Mouse (Mus musculus): ENCODE data around the gene Erf. TPM values are rescaled to one million over a fixed set of nuclear protein-coding genes. Genes with fewer than 3 reads are reported as not detected.

The Erf gene
- polyA plus RNA-seq, 1 experiment from 2014 or later = 11.7 TPM

DNA sequence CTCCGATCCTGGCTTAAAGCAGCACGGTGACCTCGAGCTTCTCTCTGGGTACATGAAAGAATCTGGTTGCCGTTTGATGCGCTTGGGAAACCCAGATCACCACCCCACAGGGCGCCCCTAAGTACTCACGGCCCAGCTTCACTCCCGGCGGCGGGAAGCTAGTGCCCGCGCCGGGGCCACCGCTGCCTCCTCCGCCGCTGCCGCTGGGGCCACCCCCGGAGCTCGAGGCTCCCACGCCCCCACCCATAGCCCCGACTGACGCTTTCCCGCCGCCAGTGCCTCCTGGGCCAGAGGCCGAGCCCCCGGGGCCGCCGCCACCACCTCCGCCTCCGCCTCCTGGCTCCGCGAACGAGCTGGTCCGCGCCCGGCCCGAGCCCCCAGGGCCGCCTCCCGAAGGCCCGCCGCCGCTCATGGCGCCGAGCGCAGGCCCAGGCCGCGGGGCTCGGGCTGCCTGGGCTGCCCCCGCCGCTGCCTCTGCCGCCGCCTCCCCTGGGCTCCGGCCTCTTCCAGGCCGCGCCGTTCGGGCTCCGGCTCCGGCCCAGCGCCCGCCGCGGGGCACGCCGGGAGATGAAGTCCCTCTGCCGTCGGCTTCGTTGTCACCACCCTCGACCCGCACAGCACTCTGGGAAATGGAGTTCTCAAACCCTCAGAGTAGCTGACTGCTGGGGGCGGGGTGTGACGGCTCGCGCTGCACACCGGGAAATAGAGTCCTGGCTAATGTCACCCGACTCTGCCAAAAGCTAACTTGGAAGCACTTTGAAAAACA, 13.1 kb downstream of the Erf start, which contains the start of gene Gsk3a:
Gene Gsk3a, minus strand, starts transcription at position 603 of the 766 bp plus-strand sequence.
- WGBS = under 1% methylated on average over 59 of the region's 76 CpGs

DNA sequence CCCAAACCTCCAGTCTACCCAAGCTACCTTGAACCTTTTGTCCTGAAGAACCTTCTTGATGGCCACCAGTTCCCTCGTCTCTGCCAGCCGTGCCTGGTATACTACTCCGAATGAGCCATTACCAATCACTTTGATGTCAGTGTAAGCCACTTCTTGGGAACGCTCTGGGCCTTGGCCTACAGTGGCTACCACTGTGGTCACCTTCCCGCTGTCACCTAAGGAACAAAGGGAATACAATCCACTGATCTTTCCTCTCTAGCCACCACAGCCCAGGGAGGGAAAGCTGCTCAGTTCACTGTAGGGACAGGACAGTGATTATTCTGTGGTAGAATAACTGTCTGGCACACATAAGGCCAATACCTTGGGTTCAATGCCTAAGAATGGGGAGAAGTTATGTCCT, 15.0 kb downstream of the Erf start:
- no peaks in the 10 kb centered on the region for H3K27me3 ChIP-seq (ENCODE audit: control insufficient read depth, insufficient read depth, low read length)
- H3K4me2 ChIP-seq = no peak overlapping the region
- ATAC-seq (ENCODE audit: low FRiP score) = no peak
- H3K4me3 ChIP-seq (ENCODE audit: low read depth, low read length) = no peak overlapping the region
- peaks cover 16% of the 10 kb centered on the region for H3K36me3 ChIP-seq (ENCODE audit: control insufficient read depth, insufficient read depth, low read length)
- peaks cover 15% of the 10 kb centered on the region for H3K4me1 ChIP-seq (ENCODE audit: control insufficient read depth, insufficient read depth, low read length)
- H3K27ac ChIP-seq (ENCODE audit: low read depth, low read length) = no peak overlapping the region
- 96% methylated on average over 5 of the region's 5 CpGs for WGBS
- no peaks in the 10 kb centered on the region for H3K9me3 ChIP-seq (ENCODE audit: control insufficient read depth, low read length)
- peak; percentile 19 for DNase-seq (ENCODE audit: low spot score, missing footprints)
- no peak overlapping the region for H3K9ac ChIP-seq (ENCODE audit: low read length)

More for the DNA sequence above, 13.1 kb downstream of the Erf start, which contains the start of gene Gsk3a:
- peak; percentile 86 for ATAC-seq (ENCODE audit: low FRiP score)
- Histone ChIP-seq H3K4me3 (ENCODE audit: low read depth, low read length) (peak within 1 kb of the TSS; percentile 96), H3K27ac (ENCODE audit: low read depth, low read length) (peak within 1 kb of the TSS; percentile 52), H3K9me3 (ENCODE audit: control insufficient read depth, low read length) (no peaks in the 10 kb centered on the region), H3K4me2 (peak within 1 kb of the TSS; percentile 71), H3K36me3 (ENCODE audit: control insufficient read depth, insufficient read depth, low read length) (peaks cover 8% of the 10 kb centered on the region), H3K4me1 (ENCODE audit: control insufficient read depth, insufficient read depth, low read length) (peaks cover 15% of the 10 kb centered on the region), H3K9ac (ENCODE audit: low read length) (peak within 1 kb of the TSS; percentile 97), H3K27me3 (ENCODE audit: control insufficient read depth, insufficient read depth, low read length) (no peaks in the 10 kb centered on the region)
- DNase-seq (ENCODE audit: low spot score, missing footprints) = peak; percentile 92

DNA sequence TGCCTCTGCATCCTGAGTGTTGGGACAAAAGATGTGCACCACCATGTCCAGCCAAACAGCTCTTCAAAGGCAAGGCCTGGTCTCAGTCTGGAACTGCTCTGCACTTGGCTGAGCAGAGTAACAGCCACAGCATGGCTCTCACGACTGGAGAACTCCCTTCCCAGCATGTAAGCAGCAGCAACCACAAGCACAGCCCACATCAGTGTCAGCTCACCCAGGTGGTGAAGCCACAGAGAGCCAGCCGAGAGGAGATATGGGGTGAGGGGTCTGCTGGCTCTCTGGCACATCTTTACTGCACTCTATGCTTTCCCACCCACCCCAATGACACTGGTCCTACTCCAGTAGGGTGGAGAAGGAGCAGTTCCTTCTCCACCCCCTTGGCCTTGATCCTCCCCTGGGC, 17.5 kb downstream of the Erf start:
- H3K27ac ChIP-seq (ENCODE audit: low read depth, low read length) = no peak overlapping the region
- 87% methylated on average over 2 of the region's 2 CpGs for WGBS
- no peak overlapping the region for H3K4me3 ChIP-seq (ENCODE audit: low read depth, low read length)
- H3K27me3 ChIP-seq (ENCODE audit: control insufficient read depth, insufficient read depth, low read length) = no peaks in the 10 kb centered on the region
- peaks cover 15% of the 10 kb centered on the region for H3K4me1 ChIP-seq (ENCODE audit: control insufficient read depth, insufficient read depth, low read length)
- H3K36me3 ChIP-seq (ENCODE audit: control insufficient read depth, insufficient read depth, low read length) = peaks cover 29% of the 10 kb centered on the region
- no peak overlapping the region for H3K4me2 ChIP-seq
- DNase-seq (ENCODE audit: low spot score, missing footprints) (peak; percentile 74), ATAC-seq (ENCODE audit: low FRiP score) (no peak)
- H3K9ac ChIP-seq (ENCODE audit: low read length) = no peak overlapping the region
- H3K9me3 ChIP-seq (ENCODE audit: control insufficient read depth, low read length) = no peaks in the 10 kb centered on the region

DNA sequence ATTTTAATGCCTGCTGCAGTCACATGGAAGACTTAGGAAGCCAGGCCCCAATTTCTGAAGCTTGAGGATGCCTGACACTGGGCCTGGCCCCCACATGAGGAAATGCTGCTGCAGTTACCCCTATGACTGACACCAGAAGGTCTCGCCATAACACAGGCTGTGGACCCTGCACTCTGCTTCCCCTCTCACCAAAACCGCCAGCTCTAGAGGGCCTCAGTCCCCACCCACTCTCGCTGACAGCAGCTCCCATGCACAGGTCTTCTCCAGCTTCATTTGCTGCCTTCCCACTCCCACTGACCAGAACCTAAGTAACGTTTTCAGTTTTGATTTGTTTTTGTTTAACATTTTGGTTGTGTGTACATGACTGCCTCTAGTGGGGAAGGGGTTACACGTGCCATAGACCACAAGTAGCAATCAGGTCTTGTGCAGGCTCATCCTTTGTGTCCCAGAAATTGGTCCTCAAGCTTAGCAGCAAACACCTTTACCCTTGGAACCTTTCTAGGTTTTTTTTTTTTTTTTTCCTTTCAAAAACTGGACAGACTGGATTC, 18.4 kb downstream of the Erf start:
- Histone ChIP-seq H3K4me3 (ENCODE audit: low read depth, low read length) (no peak overlapping the region), H3K36me3 (ENCODE audit: control insufficient read depth, insufficient read depth, low read length) (peaks cover 32% of the 10 kb centered on the region), H3K27me3 (ENCODE audit: control insufficient read depth, insufficient read depth, low read length) (no peaks in the 10 kb centered on the region), H3K4me2 (no peak overlapping the region), H3K9ac (ENCODE audit: low read length) (no peak overlapping the region), H3K27ac (ENCODE audit: low read depth, low read length) (no peak overlapping the region), H3K9me3 (ENCODE audit: control insufficient read depth, low read length) (no peaks in the 10 kb centered on the region), H3K4me1 (ENCODE audit: control insufficient read depth, insufficient read depth, low read length) (peaks cover 15% of the 10 kb centered on the region)
- DNase-seq (ENCODE audit: low spot score, missing footprints) (peak; percentile 83), ATAC-seq (ENCODE audit: low FRiP score) (no peak)
- 70% methylated on average over 5 of the region's 5 CpGs for WGBS

DNA sequence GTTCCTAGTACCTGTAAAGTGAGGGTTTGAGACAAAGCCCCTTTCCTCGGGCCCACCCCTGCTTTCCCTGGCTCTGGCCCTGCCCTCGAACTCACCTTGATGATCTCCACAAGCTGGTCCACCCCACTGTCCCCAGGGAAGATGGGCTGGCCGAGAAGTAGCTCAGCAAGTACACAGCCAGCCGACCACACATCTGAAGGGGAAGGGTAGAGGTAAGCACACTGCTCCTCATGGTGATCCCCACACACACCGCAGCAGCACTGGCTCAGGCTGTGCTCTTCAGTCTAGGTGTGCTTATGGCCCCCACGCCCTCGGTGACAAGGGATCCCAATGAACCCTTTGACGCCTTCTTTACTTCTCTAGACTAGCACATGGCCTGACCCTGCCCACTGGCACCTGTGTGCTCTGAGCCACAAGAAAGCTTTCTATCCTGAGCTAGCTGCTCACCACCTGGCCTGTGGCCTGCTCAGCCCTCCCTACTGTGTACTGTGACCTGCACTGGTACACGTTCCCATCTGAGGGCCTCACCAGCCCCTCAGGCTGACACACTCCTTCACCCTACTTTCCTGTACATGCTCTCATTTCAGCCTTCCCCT, 19.8 kb downstream of the Erf start:
- peak; percentile 64 for DNase-seq (ENCODE audit: low spot score, missing footprints)
- no peaks in the 10 kb centered on the region for H3K9me3 ChIP-seq (ENCODE audit: control insufficient read depth, low read length)
- no peak overlapping the region for H3K27ac ChIP-seq (ENCODE audit: low read depth, low read length)
- 91% methylated on average over 9 of the region's 9 CpGs for WGBS
- no peaks in the 10 kb centered on the region for H3K27me3 ChIP-seq (ENCODE audit: control insufficient read depth, insufficient read depth, low read length)
- no peak overlapping the region for H3K4me2 ChIP-seq
- ATAC-seq (ENCODE audit: low FRiP score) = no peak
- H3K4me1 ChIP-seq (ENCODE audit: control insufficient read depth, insufficient read depth, low read length) = 0 out of 2 replicates have a peak, but pooled peaks cover 3% of the 10 kb centered on the region
- H3K36me3 ChIP-seq (ENCODE audit: control insufficient read depth, insufficient read depth, low read length) = peaks cover 39% of the 10 kb centered on the region
- H3K9ac ChIP-seq (ENCODE audit: low read length) = no peak overlapping the region
- no peak overlapping the region for H3K4me3 ChIP-seq (ENCODE audit: low read depth, low read length)

DNA sequence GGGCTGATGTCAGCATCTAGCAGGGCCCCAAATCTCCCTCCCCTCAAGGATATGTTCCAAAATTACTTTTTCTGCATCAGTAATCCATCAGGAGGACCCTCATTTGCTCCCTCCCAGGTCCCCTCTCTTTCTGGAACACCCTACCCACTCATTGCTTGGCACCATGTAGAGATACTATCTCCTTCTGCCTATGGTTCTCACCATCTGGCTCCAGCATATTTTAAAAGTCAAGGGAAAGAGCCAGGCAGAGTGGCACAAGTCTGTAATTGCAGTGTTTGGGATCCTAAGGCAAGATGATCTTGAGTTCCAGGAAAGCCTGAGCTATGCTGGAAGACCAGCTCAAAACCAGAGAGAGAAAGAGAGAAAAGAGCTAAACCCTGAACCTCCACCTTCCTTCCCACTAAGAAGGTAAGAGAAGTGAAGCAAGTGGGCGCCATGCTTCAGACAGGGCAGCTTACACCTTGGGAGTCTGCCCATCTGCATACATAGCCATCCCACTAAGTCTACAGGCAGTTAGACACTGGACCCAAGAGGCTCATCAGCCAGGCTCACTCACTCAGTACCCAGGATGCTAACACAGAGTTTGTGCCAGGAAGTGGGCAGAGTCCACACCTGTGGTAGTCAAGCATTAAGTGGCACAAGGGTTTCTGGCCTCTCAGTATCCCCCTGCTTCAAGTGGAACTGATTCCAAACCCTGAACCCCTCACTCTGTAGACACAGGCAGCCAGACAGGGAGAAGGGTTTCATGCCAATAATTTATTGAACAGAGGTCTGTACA, 22.8 kb downstream of the Erf start:
- Histone ChIP-seq H3K9ac (ENCODE audit: low read length) (no peak overlapping the region), H3K27me3 (ENCODE audit: control insufficient read depth, insufficient read depth, low read length) (no peaks in the 10 kb centered on the region), H3K36me3 (ENCODE audit: control insufficient read depth, insufficient read depth, low read length) (peaks cover 41% of the 10 kb centered on the region), H3K9me3 (ENCODE audit: control insufficient read depth, low read length) (no peaks in the 10 kb centered on the region), H3K27ac (ENCODE audit: low read depth, low read length) (no peak overlapping the region), H3K4me2 (no peak overlapping the region), H3K4me3 (ENCODE audit: low read depth, low read length) (no peak overlapping the region), H3K4me1 (ENCODE audit: control insufficient read depth, insufficient read depth, low read length) (no peaks in the 10 kb centered on the region)
- ATAC-seq (ENCODE audit: low FRiP score) (no peak), DNase-seq (ENCODE audit: low spot score, missing footprints) (peak; percentile 65)
- WGBS = 96% methylated on average over 1 of the region's 1 CpGs

DNA sequence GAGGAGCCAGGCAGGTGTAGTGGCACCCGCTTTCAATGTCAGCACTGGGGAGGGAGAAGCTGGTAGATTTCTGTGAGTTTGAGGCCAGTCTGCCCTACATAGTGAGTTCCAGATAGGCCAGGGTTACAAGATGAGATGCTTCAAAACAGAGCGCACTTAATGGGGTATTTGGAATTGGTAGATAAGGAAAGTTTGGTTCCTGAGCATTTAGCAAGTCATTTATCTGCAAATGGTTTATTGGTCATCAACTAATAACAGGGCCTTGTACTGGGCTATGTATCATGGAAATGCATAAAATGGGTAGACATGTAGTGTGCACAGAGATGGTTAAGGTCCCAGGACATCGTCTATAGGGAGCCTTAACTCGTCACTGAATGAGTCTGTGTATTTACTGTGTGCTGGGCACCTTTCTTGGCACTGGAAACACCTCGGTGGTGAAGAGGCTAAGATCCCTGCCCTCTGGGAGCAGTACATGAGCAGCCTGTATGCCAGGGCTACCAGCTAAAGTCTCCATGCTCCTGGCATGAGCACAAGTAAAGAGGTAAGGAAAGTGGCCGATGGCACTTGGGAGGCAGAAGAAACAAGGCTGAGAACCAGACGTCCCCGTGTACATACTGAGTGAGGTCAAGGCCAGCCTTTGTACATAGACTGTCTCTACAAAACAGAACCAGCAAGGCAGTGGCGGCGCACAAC, 28.1 kb downstream of the Erf start:
- WGBS = 89% methylated on average over 10 of the region's 10 CpGs
- Histone ChIP-seq H3K27ac (ENCODE audit: low read depth, low read length) (no peak overlapping the region), H3K9me3 (ENCODE audit: control insufficient read depth, low read length) (no peaks in the 10 kb centered on the region), H3K4me3 (ENCODE audit: low read depth, low read length) (peak overlapping the region; percentile 64), H3K9ac (ENCODE audit: low read length) (no peak overlapping the region), H3K36me3 (ENCODE audit: control insufficient read depth, insufficient read depth, low read length) (peaks cover 17% of the 10 kb centered on the region; the same call in 1 of the 2 replicates), H3K4me1 (ENCODE audit: control insufficient read depth, insufficient read depth, low read length) (peaks cover 21% of the 10 kb centered on the region), H3K4me2 (peak overlapping the region; percentile 97), H3K27me3 (ENCODE audit: control insufficient read depth, insufficient read depth, low read length) (no peaks in the 10 kb centered on the region)
- DNase-seq (ENCODE audit: low spot score, missing footprints) (peak; percentile 75), ATAC-seq (ENCODE audit: low FRiP score) (no peak)

DNA sequence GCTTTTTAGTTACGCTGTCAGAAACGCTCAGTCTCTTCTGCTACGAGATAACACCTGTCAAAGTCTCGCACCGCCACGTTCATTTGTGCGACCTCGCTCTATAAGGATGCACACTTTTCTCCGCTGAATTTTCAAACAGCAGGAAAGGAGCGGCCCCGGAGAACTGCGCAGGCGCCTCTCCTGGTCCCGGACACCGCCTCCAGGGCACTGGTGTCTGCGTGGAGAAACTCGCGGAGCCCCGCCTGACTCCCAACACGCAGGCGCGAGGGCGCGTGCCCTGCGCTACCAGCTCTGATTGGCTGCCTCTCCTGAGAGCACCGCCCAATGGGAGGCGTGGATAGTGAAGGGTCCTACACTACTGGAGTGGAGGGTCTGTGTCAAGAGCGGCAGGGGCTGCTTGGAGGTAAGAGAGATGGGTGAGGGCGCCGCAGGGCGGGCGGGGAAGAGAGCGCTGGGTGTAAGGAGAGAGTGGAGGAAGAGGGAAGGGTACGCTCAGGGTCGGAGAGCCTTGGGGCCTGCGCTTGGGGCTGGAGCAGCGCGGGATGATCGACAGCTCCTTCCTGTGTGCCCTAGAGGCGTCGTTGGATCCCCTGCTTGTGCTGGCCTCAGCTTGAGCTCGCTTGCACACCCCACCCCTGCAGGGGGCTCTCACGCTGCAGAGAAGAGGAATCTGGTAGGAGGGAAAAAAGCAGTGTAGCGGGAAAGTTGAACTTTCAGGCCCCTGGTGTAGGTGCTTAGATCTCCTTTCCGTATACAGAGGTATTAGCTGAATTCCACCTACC, 29.3 kb downstream of the Erf start, which contains the start of gene Zfp526:
Gene Zfp526, plus strand, starts transcription at position 324 of the 782 bp plus-strand sequence.
- ATAC-seq (ENCODE audit: low FRiP score) (peak; percentile 95), DNase-seq (ENCODE audit: low spot score, missing footprints) (peak; percentile 99)
- Histone ChIP-seq H3K4me1 (ENCODE audit: control insufficient read depth, insufficient read depth, low read length) (peaks cover 21% of the 10 kb centered on the region), H3K27ac (ENCODE audit: low read depth, low read length) (peak within 1 kb of the TSS; percentile 67), H3K36me3 (ENCODE audit: control insufficient read depth, insufficient read depth, low read length) (peaks cover 11% of the 10 kb centered on the region; the same call in 1 of the 2 replicates), H3K4me2 (peak within 1 kb of the TSS; percentile 97), H3K9me3 (ENCODE audit: control insufficient read depth, low read length) (no peaks in the 10 kb centered on the region), H3K9ac (ENCODE audit: low read length) (peak within 1 kb of the TSS; percentile 81), H3K4me3 (ENCODE audit: low read depth, low read length) (peak within 1 kb of the TSS; percentile 64), H3K27me3 (ENCODE audit: control insufficient read depth, insufficient read depth, low read length) (no peaks in the 10 kb centered on the region)
- WGBS = under 1% methylated on average over 44 of the region's 45 CpGs
